Mouse (Mus musculus) kidney, postnatal 14 days (tissue): ENCODE measurements around the gene Mrpl48.
A peak's percentile ranks its signal among the peaks of the same experiment; 100 is the strongest.
"Not testable (repeated sequence)": the region's sequence is repeated elsewhere in the genome, so short reads cannot be mapped to it uniquely, and the experiment has no call there.

Experiments
- DNase-seq: peaks from one replicate; pipeline ENCODE4 v3.0.0; 2022; ENCODE audit warnings: mixed read lengths

Mrpl48 gene

GRCm38 (mm10) chr7:100582727-100583236, 25.3 kb downstream of the Mrpl48 start:
- DNase-seq: peak; percentile 91

- no peak for DNase-seq
Observed at GRCm38 (mm10) chr7:100582235-100582634, 25.9 kb downstream of the Mrpl48 start.

GRCm38 (mm10) chr7:100578794-100579193, 29.3 kb downstream of the Mrpl48 start:
- DNase-seq: no peak

GRCm38 (mm10) chr7:100572704-100573103, 35.4 kb downstream of the Mrpl48 start:
- no peak for DNase-seq

GRCm38 (mm10) chr7:100572061-100572460, 36.0 kb downstream of the Mrpl48 start:
- no peak for DNase-seq

GRCm38 (mm10) chr7:100570930-100571715, 37.0 kb downstream of the Mrpl48 start:
- no peak for DNase-seq

- no peak for DNase-seq
Observed at GRCm38 (mm10) chr7:100569907-100570306, 38.2 kb downstream of the Mrpl48 start.

- not testable (repeated sequence) for DNase-seq
Observed at GRCm38 (mm10) chr7:100567238-100567637, 40.9 kb downstream of the Mrpl48 start.

- no peak for DNase-seq
Observed at GRCm38 (mm10) chr7:100561861-100562587, 46.1 kb downstream of the Mrpl48 start.

- no peak for DNase-seq
Observed at GRCm38 (mm10) chr7:100559331-100559730, 48.8 kb downstream of the Mrpl48 start.

- DNase-seq: no peak
Observed at GRCm38 (mm10) chr7:100557241-100557640, 50.9 kb downstream of the Mrpl48 start.

GRCm38 (mm10) chr7:100555431-100555951, 52.6 kb downstream of the Mrpl48 start:
- DNase-seq: no peak

GRCm38 (mm10) chr7:100554939-100555338, 53.2 kb downstream of the Mrpl48 start:
- no peak for DNase-seq

GRCm38 (mm10) chr7:100550338-100551007, 57.6 kb downstream of the Mrpl48 start:
- DNase-seq: peak; percentile 49

GRCm38 (mm10) chr7:100549796-100550195, 58.3 kb downstream of the Mrpl48 start:
- DNase-seq: no peak

- DNase-seq: no peak
Observed at GRCm38 (mm10) chr7:100547631-100548030, 60.5 kb downstream of the Mrpl48 start.

- DNase-seq: peak; percentile 15
Observed at GRCm38 (mm10) chr7:100544437-100544836, 63.7 kb downstream of the Mrpl48 start.

GRCm38 (mm10) chr7:100539516-100539915, 68.6 kb downstream of the Mrpl48 start:
- no peak for DNase-seq

- no peak for DNase-seq
Observed at GRCm38 (mm10) chr7:100537519-100537902, 70.6 kb downstream of the Mrpl48 start.

- peak; percentile 91 for DNase-seq
Observed at GRCm38 (mm10) chr7:100536804-100537518, 71.1 kb downstream of the Mrpl48 start, which contains the start of gene Coa4. Gene Coa4, plus strand, starts transcription at chr7:100537071.

- no peak for DNase-seq
Observed at GRCm38 (mm10) chr7:100535831-100536230, 72.3 kb downstream of the Mrpl48 start.

- DNase-seq: no peak
Observed at GRCm38 (mm10) chr7:100534216-100534615, 73.9 kb downstream of the Mrpl48 start.
